Mouse (Mus musculus): ENCODE measurements around the gene Usp21.

DNA sequence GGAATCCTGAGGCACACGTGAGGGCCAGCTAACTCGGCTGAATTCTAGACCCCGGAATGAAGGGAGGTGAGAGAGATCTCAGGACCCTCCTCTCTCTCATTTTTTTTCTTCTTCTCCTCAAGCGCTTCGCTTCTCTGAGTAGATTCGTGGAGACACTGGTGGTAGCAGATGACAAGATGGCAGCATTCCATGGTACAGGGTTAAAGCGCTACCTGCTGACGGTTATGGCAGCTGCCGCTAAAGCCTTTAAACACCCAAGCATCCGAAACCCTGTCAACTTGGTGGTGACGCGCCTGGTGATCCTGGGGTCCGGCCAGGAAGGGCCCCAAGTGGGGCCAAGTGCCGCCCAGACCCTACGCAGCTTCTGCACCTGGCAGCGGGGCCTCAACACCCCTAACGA, 35.4 kb downstream of the Usp21 start:
- TF ChIP-seq CTCF (IDR thresholded peaks at IDR 0.05; ENCODE audit: low read depth, low read length) (no peak), GATA1 (IDR thresholded peaks at IDR 0.05; ENCODE audit: borderline replicate concordance, low read length) (no peak), GATA2 (IDR thresholded peaks at IDR 0.05; ENCODE audit: borderline replicate concordance, low read depth, low read length) (no peak)
